Mouse (Mus musculus) heart, embryonic 10.5 days (tissue): Measurements from ENCODE around the gene Cfap97d1. TPM values are rescaled to one million over a fixed set of nuclear protein-coding genes. Genes with fewer than 3 reads are reported as not detected.
A peak's percentile ranks its signal among the peaks of the same experiment; 100 is the strongest.

Experiments
- DNase-seq: peaks from one replicate; pipeline ENCODE4 v3.0.0-alpha.2; 2017; ENCODE audit warnings: low spot score
- H3K27ac ChIP-seq: fragments of 300-500 bp; sonication (generic); 2 replicates; pipeline ENCODE4 v1.5.1; 2016; ENCODE audit warnings: mild to moderate bottlenecking
- H3K27me3 ChIP-seq: fragments of 300-500 bp; sonication (generic); 2 replicates; pipeline ENCODE4 v1.6.1; 2016; ENCODE audit warnings: mild to moderate bottlenecking; ENCODE audit not compliant: poor library complexity, insufficient read depth, severe bottlenecking
- H3K36me3 ChIP-seq: fragments of 300-500 bp; sonication (generic); 2 replicates; pipeline ENCODE4 v1.6.1; 2016; ENCODE audit warnings: mild to moderate bottlenecking, moderate library complexity
- H3K4me1 ChIP-seq: fragments of 300-500 bp; sonication (generic); 2 replicates; pipeline ENCODE4 v1.6.1; 2016; ENCODE audit warnings: mild to moderate bottlenecking
- H3K4me3 ChIP-seq: fragments of 300-500 bp; sonication (generic); 2 replicates; pipeline ENCODE4 v1.5.1; 2016; ENCODE audit warnings: mild to moderate bottlenecking, moderate library complexity
- H3K9me3 ChIP-seq: fragments of 300-500 bp; sonication (generic); 2 replicates; pipeline ENCODE4 v1.6.1; 2016; ENCODE audit warnings: mild to moderate bottlenecking, moderate library complexity
- WGBS: fragments of 180-500 bp; shearing (Covaris S2); methylation state at CpG from one replicate; pipeline ENCODE4 v1.1.7; 2016; 5-methylcytosine and 5-hydroxymethylcytosine counted together
- polyA plus RNA-seq: library from polyadenylated mRNA; unstranded; fragments of >200 nt; fragmentation: Nextera tagmentation; extraction: Ambion mirVana; gene quantifications from 2 replicates; pipeline ENCODE4 v1.2.1, GENCODE M21; 2016

The Cfap97d1 gene
- polyA plus RNA-seq, 1 experiment from 2014 or later, result not detected

- H3K4me1 ChIP-seq, result peaks cover 26% of the 10 kb centered on the region
- peaks cover 42% of the 10 kb centered on the region for H3K27me3 ChIP-seq
- H3K36me3 ChIP-seq, result peaks cover 9% of the 10 kb centered on the region
- DNase-seq, result no peak
- WGBS, result 81% methylated on average over 13 of the region's 13 CpGs
- no peak overlapping the region for H3K4me3 ChIP-seq
- H3K27ac ChIP-seq, result 0 out of 2 replicates have a peak overlapping the region, but pooled peaks have one; percentile 10
- H3K9me3 ChIP-seq, result no peaks in the 10 kb centered on the region
Measured at GRCm38 (mm10) chr11:102023406-102023805, 39.3 kb downstream of the Cfap97d1 start.

GRCm38 (mm10) chr11:102024084-102024758 is 40.1 kb downstream of the Cfap97d1 start:
- no peak overlapping the region for H3K4me3 ChIP-seq
- no peaks in the 10 kb centered on the region for H3K9me3 ChIP-seq
- H3K27ac ChIP-seq, result no peak overlapping the region
- peaks cover 26% of the 10 kb centered on the region for H3K4me1 ChIP-seq
- no peak for DNase-seq
- WGBS, result 79% methylated on average over 6 of the region's 6 CpGs
- H3K27me3 ChIP-seq, result peaks cover 43% of the 10 kb centered on the region
- peaks cover 9% of the 10 kb centered on the region for H3K36me3 ChIP-seq

DNA sequence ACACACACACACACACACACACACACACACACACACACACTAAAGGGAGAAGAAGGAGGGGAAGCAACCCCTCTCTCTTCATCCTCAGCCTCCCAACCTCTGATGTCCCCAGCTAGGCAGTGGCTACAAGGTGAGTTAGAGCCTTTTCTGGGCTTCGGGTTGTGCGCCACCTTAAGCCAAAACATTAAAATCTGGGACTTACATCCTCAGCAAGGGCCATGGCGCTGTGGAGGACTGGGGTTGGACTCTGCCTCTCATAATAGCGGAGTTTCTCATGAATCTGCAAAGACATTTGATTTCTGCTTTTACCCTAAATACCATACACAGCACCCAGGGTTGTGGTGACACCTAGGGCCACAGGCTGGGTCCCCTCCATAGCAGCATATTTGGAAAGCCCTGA is 40.8 kb downstream of the Cfap97d1 start:
- peaks cover 9% of the 10 kb centered on the region for H3K36me3 ChIP-seq
- H3K27ac ChIP-seq, result no peak overlapping the region
- no peak overlapping the region for H3K4me3 ChIP-seq
- no peak for DNase-seq
- 86% methylated on average over 4 of the region's 4 CpGs for WGBS
- peaks cover 26% of the 10 kb centered on the region for H3K4me1 ChIP-seq
- no peaks in the 10 kb centered on the region for H3K9me3 ChIP-seq
- H3K27me3 ChIP-seq, result peaks cover 46% of the 10 kb centered on the region

DNA sequence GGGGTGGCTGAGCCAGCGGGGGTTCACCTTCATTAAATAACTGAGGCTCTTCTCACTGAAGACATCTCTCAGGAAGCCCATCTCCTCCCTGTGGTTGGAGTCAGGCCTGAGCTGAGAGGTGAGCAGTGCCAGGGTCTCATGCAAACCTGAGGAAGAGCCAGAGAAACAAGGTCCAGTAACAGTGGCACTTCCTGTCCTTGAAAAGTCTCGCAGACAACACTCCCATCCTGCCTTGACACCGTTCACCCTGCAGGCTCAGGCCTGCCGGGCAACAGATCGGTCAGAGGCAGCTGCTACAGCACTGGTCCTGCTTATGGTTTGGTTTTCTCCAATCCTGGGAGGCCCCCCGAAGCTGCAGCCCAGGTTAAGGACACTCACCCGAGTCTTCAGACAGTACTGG is 41.3 kb downstream of the Cfap97d1 start:
- Histone ChIP-seq H3K27ac (no peak overlapping the region), H3K4me3 (no peak overlapping the region), H3K36me3 (peaks cover 9% of the 10 kb centered on the region), H3K9me3 (no peaks in the 10 kb centered on the region), H3K27me3 (peaks cover 46% of the 10 kb centered on the region), H3K4me1 (peaks cover 26% of the 10 kb centered on the region)
- no peak for DNase-seq
- 35% methylated on average over 7 of the region's 7 CpGs for WGBS

- Histone ChIP-seq H3K27ac (peak overlapping the region; percentile 89), H3K9me3 (no peaks in the 10 kb centered on the region), H3K4me3 (peak overlapping the region; percentile 71), H3K4me1 (peaks cover 26% of the 10 kb centered on the region), H3K27me3 (peaks cover 50% of the 10 kb centered on the region), H3K36me3 (peaks cover 9% of the 10 kb centered on the region)
- no peak for DNase-seq
- WGBS, result 3% methylated on average over 23 of the region's 23 CpGs
Measured at GRCm38 (mm10) chr11:102025991-102026660, 42.0 kb downstream of the Cfap97d1 start.

- Histone ChIP-seq H3K4me3 (peak overlapping the region; percentile 71), H3K4me1 (peaks cover 26% of the 10 kb centered on the region), H3K9me3 (no peaks in the 10 kb centered on the region), H3K27ac (peak overlapping the region; percentile 89), H3K36me3 (peaks cover 9% of the 10 kb centered on the region), H3K27me3 (peaks cover 50% of the 10 kb centered on the region)
- peak; percentile 84 for DNase-seq
- WGBS, result under 1% methylated on average over 45 of the region's 73 CpGs
Measured at GRCm38 (mm10) chr11:102026694-102027360, 42.7 kb downstream of the Cfap97d1 start.

DNA sequence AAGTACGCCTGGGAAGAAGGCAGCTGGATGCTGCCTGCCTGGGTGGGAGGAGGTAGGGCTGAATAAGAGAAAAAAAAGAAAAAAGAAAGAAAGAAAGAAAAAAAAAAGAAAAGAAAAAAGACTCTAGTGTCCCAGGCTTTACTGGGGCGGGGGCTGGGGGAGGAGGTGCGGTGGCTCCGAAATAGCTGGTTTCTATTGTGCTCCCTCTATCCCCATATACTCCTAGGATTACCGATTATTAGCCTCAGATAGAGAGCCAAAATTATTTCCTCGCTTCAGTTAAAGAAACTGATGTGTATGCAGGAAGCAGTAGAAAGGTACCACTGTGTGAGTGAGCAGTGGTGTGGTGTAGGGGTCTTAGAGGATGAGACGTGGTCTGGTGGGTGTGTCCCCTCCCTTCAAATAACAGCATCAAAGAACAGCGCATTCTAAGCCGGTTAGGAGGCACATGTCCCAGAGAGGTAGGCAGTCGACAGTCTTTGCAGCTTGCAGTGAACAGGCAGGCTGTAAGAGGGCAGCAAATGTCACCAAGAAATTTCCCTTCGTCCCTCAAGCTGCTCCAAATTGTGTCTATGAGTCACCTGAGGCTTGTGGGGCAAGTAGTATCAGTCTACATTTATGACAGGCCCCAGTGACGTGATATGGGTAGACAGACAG is 43.4 kb downstream of the Cfap97d1 start:
- peaks cover 50% of the 10 kb centered on the region for H3K27me3 ChIP-seq
- DNase-seq, result no peak
- WGBS, result 6% methylated on average over 12 of the region's 12 CpGs

GRCm38 (mm10) chr11:102028087-102028816 is 44.2 kb downstream of the Cfap97d1 start, which contains the start of gene Mpp3:
Gene Mpp3 (minus strand): TSS chr11:102028461.
- WGBS, result 76% methylated on average over 6 of the region's 6 CpGs
- peaks cover 26% of the 10 kb centered on the region for H3K4me1 ChIP-seq
- no peak for DNase-seq
- H3K27me3 ChIP-seq, result peaks cover 47% of the 10 kb centered on the region
- H3K36me3 ChIP-seq, result peaks cover 4% of the 10 kb centered on the region
- H3K4me3 ChIP-seq, result peak within 1 kb of the TSS; percentile 71
- no peaks in the 10 kb centered on the region for H3K9me3 ChIP-seq
- no peak within 1 kb of the TSS for H3K27ac ChIP-seq

More for the DNA sequence above, 43.4 kb downstream of the Cfap97d1 start:
- H3K36me3 ChIP-seq, result peaks cover 5% of the 10 kb centered on the region
- peak overlapping the region; percentile 89 for H3K27ac ChIP-seq
- peaks cover 26% of the 10 kb centered on the region for H3K4me1 ChIP-seq
- no peaks in the 10 kb centered on the region for H3K9me3 ChIP-seq
- peak overlapping the region; percentile 71 for H3K4me3 ChIP-seq

- no peak overlapping the region for H3K4me3 ChIP-seq
- 72% methylated on average over 4 of the region's 4 CpGs for WGBS
- H3K36me3 ChIP-seq, result no peaks in the 10 kb centered on the region
- no peak for DNase-seq
- no peak overlapping the region for H3K27ac ChIP-seq
- H3K27me3 ChIP-seq, result peaks cover 40% of the 10 kb centered on the region
- H3K4me1 ChIP-seq, result peaks cover 26% of the 10 kb centered on the region
- no peaks in the 10 kb centered on the region for H3K9me3 ChIP-seq
Measured at GRCm38 (mm10) chr11:102029304-102029703, 45.2 kb downstream of the Cfap97d1 start.

GRCm38 (mm10) chr11:102029966-102030365 is 45.9 kb downstream of the Cfap97d1 start:
- no peak for DNase-seq
- Histone ChIP-seq H3K27ac (no peak overlapping the region), H3K9me3 (no peaks in the 10 kb centered on the region), H3K36me3 (no peaks in the 10 kb centered on the region), H3K4me1 (peaks cover 26% of the 10 kb centered on the region), H3K27me3 (peaks cover 34% of the 10 kb centered on the region), H3K4me3 (no peak overlapping the region)
- WGBS, result 47% methylated on average over 7 of the region's 7 CpGs

GRCm38 (mm10) chr11:102031149-102031548 is 47.1 kb downstream of the Cfap97d1 start:
- Histone ChIP-seq H3K4me3 (no peak overlapping the region), H3K4me1 (peaks cover 18% of the 10 kb centered on the region), H3K9me3 (no peaks in the 10 kb centered on the region), H3K27ac (no peak overlapping the region), H3K27me3 (peaks cover 22% of the 10 kb centered on the region), H3K36me3 (no peaks in the 10 kb centered on the region)
- 70% methylated on average over 7 of the region's 7 CpGs for WGBS
- DNase-seq, result no peak

- 90% methylated on average over 12 of the region's 12 CpGs for WGBS
Measured at GRCm38 (mm10) chr11:102033055-102033591, 49.0 kb downstream of the Cfap97d1 start.

More at GRCm38 (mm10) chr11:102033055-102033591, 49.0 kb downstream of the Cfap97d1 start:
- no peaks in the 10 kb centered on the region for H3K9me3 ChIP-seq
- H3K27ac ChIP-seq, result no peak overlapping the region
- no peak overlapping the region for H3K4me3 ChIP-seq
- peaks cover under 1% of the 10 kb centered on the region; the same call in 1 of the 2 replicates for H3K4me1 ChIP-seq
- no peak for DNase-seq
- H3K36me3 ChIP-seq, result no peaks in the 10 kb centered on the region
- H3K27me3 ChIP-seq, result peaks cover 23% of the 10 kb centered on the region
